Comparison of ENCODE assay signal across 20 mouse cellular contexts in the genomic region with DNA sequence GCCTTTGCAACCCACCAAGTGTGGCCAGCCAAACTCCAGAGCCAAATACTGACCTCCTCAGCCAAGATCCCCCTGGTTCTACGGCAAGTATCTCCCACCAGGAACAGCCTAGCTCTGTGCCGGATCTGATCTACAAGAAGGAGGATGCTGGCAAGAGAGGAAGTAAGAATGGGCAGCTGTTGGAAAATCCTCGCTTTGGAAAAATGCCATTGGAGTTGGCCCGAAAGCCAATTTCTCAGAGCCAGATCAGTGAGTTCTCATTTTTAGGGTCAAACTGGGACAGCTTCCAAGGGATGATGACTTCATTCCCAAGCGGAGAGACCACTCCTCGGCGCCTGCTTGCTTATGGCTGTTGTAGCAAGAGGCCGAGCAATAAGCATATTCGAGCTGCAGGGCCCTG. TPM values are rescaled to one million over a fixed set of nuclear protein-coding genes. Genes with fewer than 3 reads are reported as not detected.
"Had no signal": no experiment of that assay in that cellular context is flagged by ENCODE, and none has a peak within 500 bp of the region (broad histone marks: within the 10 kb centered on the region; RNA-seq: fewer than 3 reads in every experiment).

No protein-coding gene starts in this region.

- H3K27ac ChIP-seq: limb, embryonic 10.5 days; liver, embryonic 15.5 days; midbrain, embryonic 13.5 days; stomach, embryonic 15.5 days had no signal

- H3K4me2 ChIP-seq: liver, embryonic 11.5 days; liver, embryonic 15.5 days; midbrain, embryonic 13.5 days; stomach, embryonic 15.5 days had no signal

- DNase-seq: kidney, adult 8-10 months; kidney, postnatal 25 days; layer of hippocampus, adult 9-11 months; right cerebral cortex, postnatal 14 days; thymus, adult 2 months; thymus, postnatal 25 days had no signal

- H3K9ac ChIP-seq: liver, embryonic 15.5 days; midbrain, embryonic 13.5 days; stomach, embryonic 15.5 days had no signal

- H3K4me1 ChIP-seq: limb, embryonic 10.5 days; liver, embryonic 15.5 days; stomach, embryonic 15.5 days had no signal

- H3K27me3 ChIP-seq: liver, embryonic 15.5 days; midbrain, embryonic 13.5 days; stomach, embryonic 15.5 days had no signal

- H3K9me3 ChIP-seq: limb, embryonic 10.5 days; liver, embryonic 15.5 days; midbrain, embryonic 13.5 days; stomach, embryonic 15.5 days had no signal

- ATAC-seq: intestine, postnatal 0 days; midbrain, embryonic 13.5 days had no signal

- H3K4me3 ChIP-seq: limb, embryonic 10.5 days; liver, embryonic 15.5 days; midbrain, embryonic 13.5 days; stomach, embryonic 15.5 days had no signal

RNA-seq across cellular contexts. Expression of a gene that starts 5.4 kb away (rescaled TPM):
- total RNA-seq: megakaryocyte progenitor cell, adult 5-6 weeks had no signal
- polyA plus RNA-seq: intestine, postnatal 0 days; liver, embryonic 15.5 days had no signal

RNA-seq across cellular contexts. Expression of a gene that starts 45.1 kb away (rescaled TPM):
- total RNA-seq: left cerebral cortex, postnatal 10 days; megakaryocyte progenitor cell, adult 5-6 weeks; midbrain, postnatal 0 days had no signal
- polyA plus RNA-seq: intestine, postnatal 0 days; kidney, embryonic 16.5 days; limb, embryonic 10.5 days; limb, embryonic 14.5 days; liver, embryonic 11.5 days; liver, embryonic 15.5 days; midbrain, embryonic 13.5 days; midbrain, postnatal 0 days; neural tube, embryonic 14.5 days; spleen, adult 2 months; stomach, embryonic 15.5 days; thymus, adult 2 months; urinary bladder, adult 2 months had no signal
